Mouse (Mus musculus): ENCODE results near the gene Ppp1ca. TPM values are rescaled to one million over a fixed set of nuclear protein-coding genes. Genes with fewer than 3 reads are reported as not detected.

Ppp1ca gene
- 315 TPM for total RNA-seq (2023)

DNA sequence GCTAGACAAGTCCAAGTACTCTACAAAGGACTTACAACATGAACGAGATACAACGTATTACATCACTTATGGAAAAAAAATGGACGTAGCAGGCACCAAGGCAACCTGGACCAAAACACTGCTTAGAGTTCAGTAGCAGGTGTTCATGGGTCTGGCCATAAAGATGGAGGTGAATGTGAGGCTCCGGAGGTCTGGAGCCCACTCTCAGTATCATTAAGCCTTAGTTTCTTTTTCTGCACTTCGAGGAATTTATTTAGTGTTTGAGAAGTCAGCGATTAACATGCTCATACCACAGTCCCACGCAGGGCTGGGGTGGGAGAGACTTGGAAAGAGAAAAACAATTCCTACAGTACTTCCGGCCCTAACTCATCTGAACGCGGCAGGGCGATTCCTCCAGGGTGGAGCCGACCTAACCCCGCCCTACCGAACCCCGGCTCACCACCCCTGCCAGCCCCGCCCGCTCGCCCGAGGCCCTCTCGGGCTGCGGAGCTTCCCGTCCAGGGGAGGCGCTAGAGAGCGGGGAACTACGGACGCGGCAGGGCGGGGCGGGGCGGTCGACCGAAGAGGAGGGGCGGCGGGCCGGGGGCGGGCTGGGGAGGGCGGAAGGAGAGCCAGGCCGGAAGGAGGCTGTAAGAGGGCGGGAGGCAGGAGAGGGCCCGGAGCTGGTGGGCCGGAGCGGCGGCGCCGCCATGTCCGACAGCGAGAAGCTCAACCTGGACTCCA lies at the start of gene Ppp1ca:
TSS of gene Ppp1ca (plus strand) at position 538 of the 723 bp plus-strand sequence.

GRCm38 (mm10) chr19:4143759-4144268 lies 48.1 kb upstream of the Ppp1ca start, which contains the start of gene Cabp4:
Gene Cabp4, minus strand, starts transcription at chr19:4144033.

GRCm38 (mm10) chr19:4148491-4148806 lies 43.4 kb upstream of the Ppp1ca start, which contains the start of gene Coro1b:
Gene Coro1b, plus strand, starts transcription at chr19:4148619.

GRCm38 (mm10) chr19:4153232-4153654 lies 38.6 kb upstream of the Ppp1ca start, which contains the start of gene Ptprcap:
Gene Ptprcap, plus strand, starts transcription at chr19:4153604.

GRCm38 (mm10) chr19:4162646-4163542 lies 29.0 kb upstream of the Ppp1ca start, which contains the start of gene Rps6kb2:
Gene Rps6kb2, minus strand, starts transcription at chr19:4163354.

DNA sequence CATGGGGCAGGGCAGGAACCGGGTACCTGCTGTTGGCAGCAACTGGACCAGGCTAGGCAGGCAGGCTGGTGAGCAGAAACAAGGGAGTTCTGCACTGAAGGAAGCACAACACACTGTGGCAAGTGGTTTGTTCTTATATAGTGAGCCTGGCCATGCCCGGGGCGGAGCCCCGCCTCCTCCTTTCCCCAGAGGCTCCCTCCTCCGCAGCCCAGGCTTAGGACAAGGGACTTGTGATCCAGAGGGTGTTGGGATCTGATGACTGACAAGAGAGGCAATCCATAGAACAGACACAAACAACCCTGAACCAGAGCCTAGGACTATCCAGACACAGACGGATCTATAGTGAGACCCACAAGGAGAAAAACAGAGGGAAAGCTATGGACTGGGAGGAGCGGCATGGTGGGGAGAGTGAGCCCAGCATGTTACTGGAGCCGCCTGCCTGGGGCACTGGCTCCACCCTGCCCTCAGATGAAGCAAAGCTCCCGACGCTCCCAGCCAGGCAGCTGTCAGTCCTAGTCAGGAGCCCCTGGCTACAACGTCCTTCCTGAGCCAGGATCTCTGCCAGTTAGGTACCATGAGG lies 16.4 kb upstream of the Ppp1ca start, which contains the start of gene Carns1:
TSS of gene Carns1 (minus strand) at position 112 of the 580 bp plus-strand sequence.

DNA sequence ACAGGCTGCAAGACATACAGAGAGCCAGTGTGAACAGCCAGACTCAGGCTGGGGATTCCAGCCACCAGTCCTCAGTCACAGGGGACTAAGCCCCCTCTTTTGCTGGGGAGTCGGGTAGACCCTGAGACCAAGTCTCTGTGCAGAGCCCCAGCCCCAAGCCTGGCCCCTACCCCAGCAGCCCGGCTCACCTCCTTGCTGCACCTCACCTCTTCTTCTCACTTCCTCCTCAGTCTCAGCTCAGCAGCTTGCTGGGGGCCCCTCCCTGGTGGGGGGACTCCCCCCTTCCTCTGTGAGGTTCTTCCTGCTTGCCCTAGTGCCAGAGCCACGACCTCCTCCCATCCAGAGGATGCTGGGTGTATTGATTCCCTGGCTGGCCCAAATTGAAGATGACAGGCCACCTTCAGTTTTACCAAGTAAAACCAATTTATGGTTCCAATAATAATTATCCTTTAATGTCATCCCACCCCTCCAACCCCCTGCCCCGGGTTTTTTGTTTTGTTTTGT lies 982 bp upstream of the Ppp1ca start, which contains the start of gene Tbc1d10c:
TSS of gene Tbc1d10c (minus strand) at position 454 of the 504 bp plus-strand sequence.

GRCm38 (mm10) chr19:4201291-4201909 lies 9.5 kb downstream of the Ppp1ca start, which contains the start of gene Rad9a:
Gene Rad9a, minus strand, starts transcription at chr19:4201662.

DNA sequence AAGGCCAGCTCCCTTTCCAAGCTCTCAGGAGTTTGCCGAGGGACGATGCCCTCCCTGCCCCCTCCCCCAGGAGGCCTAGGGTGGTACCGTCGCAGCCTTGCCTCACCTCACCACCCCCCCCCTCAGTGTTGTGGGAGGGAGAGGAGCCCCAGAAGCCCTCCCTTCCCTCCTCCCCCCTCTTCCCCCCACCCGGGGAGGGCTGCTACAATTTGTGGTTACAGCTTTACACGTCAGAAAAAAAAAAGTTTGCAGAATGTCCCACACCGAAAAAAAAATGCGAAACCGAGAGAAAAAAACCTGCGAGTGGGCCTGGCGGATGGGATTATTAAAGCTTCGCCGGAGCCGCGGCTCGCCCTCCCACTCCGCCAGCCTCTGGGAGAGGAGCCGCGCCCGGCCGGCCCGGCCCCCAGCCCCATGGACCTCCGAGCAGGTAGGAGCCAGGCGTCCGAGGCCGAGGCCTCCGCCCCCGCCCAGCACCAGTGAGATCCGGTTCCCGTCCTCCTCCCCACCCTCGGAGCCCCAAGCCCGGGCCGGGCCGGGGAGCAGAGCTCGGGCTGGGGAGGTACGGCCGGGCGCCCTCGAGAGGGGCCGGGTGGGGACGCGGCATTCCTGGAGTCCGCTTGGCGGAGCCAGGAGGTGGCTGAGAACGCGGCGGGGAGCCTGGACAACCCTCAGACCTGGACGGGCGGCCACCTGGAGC lies 22.4 kb downstream of the Ppp1ca start, which contains the start of the genes Clcf1 and AC109138.7:
TSS of gene Clcf1 (plus strand) at position 168 of the 700 bp plus-strand sequence.
TSS of gene AC109138.7 (plus strand) at position 287 of the 700 bp plus-strand sequence.

DNA sequence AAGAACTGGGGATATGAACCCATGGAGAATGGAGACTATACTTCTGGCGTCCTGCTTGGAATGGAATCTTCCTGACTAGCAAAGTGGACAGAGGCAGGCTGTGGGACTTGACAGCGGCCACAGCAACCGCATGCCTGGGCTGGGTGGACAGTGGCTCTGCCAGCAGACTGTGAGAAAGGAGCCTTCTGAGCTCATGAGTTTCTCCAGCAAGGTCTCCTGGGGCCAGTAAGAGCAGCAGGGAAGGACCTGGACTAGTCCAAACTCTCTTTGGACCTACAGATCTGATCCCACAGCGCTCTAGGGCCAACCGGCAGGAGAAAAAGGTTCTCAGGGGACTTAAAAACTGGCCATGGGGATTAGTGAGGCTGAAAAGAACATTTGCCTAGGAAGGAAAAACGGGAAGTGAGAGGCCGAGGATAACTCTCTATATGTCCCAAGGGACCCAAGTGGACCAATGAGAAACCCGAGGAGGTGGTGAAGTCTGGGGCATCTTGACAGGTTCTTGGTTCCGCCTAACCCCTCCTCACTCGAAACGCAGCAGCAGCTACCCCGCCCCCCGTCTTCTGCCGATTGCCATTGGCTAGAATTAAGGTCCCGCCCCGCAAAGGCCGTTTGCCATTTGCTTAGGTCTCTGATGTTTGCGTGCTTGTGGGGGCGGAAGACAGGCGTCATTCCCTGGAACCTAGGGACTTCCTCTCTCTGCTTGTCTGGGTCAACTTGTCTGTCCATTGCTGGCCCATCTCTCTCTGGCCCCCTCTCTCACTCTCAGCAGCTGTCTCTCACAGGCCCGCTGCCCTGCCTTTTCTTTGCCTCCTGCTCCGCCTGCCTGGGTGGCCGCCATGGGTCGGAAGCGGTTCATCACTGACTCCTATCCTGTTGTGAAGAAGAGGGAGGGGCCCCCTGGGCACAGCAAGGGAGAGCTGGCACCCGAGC lies 39.7 kb downstream of the Ppp1ca start, which contains the start of gene Pold4:
TSS of gene Pold4 (plus strand) at position 647 of the 933 bp plus-strand sequence.

Other genes starting within 250 kb of the Ppp1ca start
- gene Aldh3b3, start 233.4 kb upstream of the Ppp1ca start, total RNA-seq (2023) = not detected
- gene Aldh3b2, start 219.7 kb upstream of the Ppp1ca start, total RNA-seq (2023) = not detected
- not detected for gene Acy3, start 205.5 kb upstream of the Ppp1ca start, total RNA-seq (2023)
- not detected for gene Tbx10, start 199.3 kb upstream of the Ppp1ca start, total RNA-seq (2023)
- 7.4 TPM for gene Nudt8, start 191.5 kb upstream of the Ppp1ca start, total RNA-seq (2023)
- gene Gm49405, start 191.4 kb upstream of the Ppp1ca start, total RNA-seq (2023) = 2.3 TPM
- gene Doc2g, start 188.8 kb upstream of the Ppp1ca start, total RNA-seq (2023) = 2.9 TPM
- gene Ndufv1, start 179.3 kb upstream of the Ppp1ca start, total RNA-seq (2023) = 84.9 TPM
- gene Gstp1, start 154.1 kb upstream of the Ppp1ca start, total RNA-seq (2023) = 182 TPM
- 20.7 TPM for gene Gstp2, start 146.0 kb upstream of the Ppp1ca start, total RNA-seq (2023)
- 39.0 TPM for gene Gstp3, start 132.5 kb upstream of the Ppp1ca start, total RNA-seq (2023)
- gene Cabp2, start 110.5 kb upstream of the Ppp1ca start, total RNA-seq (2023) = not detected
- 152 TPM for gene Cdk2ap2, start 94.9 kb upstream of the Ppp1ca start, total RNA-seq (2023)
- gene Pitpnm1, start 92.1 kb upstream of the Ppp1ca start, total RNA-seq (2023) = 266 TPM
- gene Aip, start 66.2 kb upstream of the Ppp1ca start, total RNA-seq (2023) = 149 TPM
- gene Gpr152, start 52.3 kb upstream of the Ppp1ca start, total RNA-seq (2023) = 0.26 TPM
- 0.18 TPM for gene Cabp4, start 48.0 kb upstream of the Ppp1ca start, total RNA-seq (2023)
- gene Coro1b, start 43.4 kb upstream of the Ppp1ca start, total RNA-seq (2023) = 121 TPM
- 209 TPM for gene Ptprcap, start 38.5 kb upstream of the Ppp1ca start, total RNA-seq (2023)
- 41.0 TPM for gene Rps6kb2, start 28.7 kb upstream of the Ppp1ca start, total RNA-seq (2023)
- 75.2 TPM for gene Carns1, start 16.6 kb upstream of the Ppp1ca start, total RNA-seq (2023)
- 228 TPM for gene Tbc1d10c, start 781 bp upstream of the Ppp1ca start, total RNA-seq (2023)
- 28.3 TPM for gene Rad9a, start 9.6 kb downstream of the Ppp1ca start, total RNA-seq (2023)
- 107 TPM for gene Clcf1, start 22.2 kb downstream of the Ppp1ca start, total RNA-seq (2023)
- gene AC109138.7, start 22.3 kb downstream of the Ppp1ca start, total RNA-seq (2023) = not detected
- gene Pold4, start 39.8 kb downstream of the Ppp1ca start, total RNA-seq (2023) = 56.2 TPM
- gene Ssh3, start 77.1 kb downstream of the Ppp1ca start, total RNA-seq (2023) = 12.9 TPM
- 14.4 TPM for gene Ankrd13d, start 91.1 kb downstream of the Ppp1ca start, total RNA-seq (2023)
- gene Grk2, start 114.2 kb downstream of the Ppp1ca start, total RNA-seq (2023) = 343 TPM
- gene Kdm2a, start 206.2 kb downstream of the Ppp1ca start, total RNA-seq (2023) = 132 TPM
- gene Rhod, start 247.4 kb downstream of the Ppp1ca start, total RNA-seq (2023) = 1.1 TPM

All from CD4-positive naive resting alpha-beta T cell, adult 76 days (primary cell).